Mouse (Mus musculus) forebrain, embryonic 10.5 days (tissue): ENCODE results near the gene Msh5. TPM values are rescaled to one million over a fixed set of nuclear protein-coding genes. Genes with fewer than 3 reads are reported as not detected.

Experiments used
- DNase-seq: peaks from one replicate; pipeline ENCODE4 v3.0.0-alpha.2; 2017; ENCODE audit warnings: low spot score; ENCODE audit errors: extremely low spot score
- H3K27ac ChIP-seq: fragments of 300-500 bp; sonication (generic); 2 replicates; pipeline ENCODE4 v1.5.1; 2016; ENCODE audit warnings: mild to moderate bottlenecking
- H3K27me3 ChIP-seq: fragments of 300-500 bp; sonication (generic); 2 replicates; pipeline ENCODE4 v1.6.1; 2016; ENCODE audit warnings: mild to moderate bottlenecking; ENCODE audit not compliant: poor library complexity, severe bottlenecking
- H3K36me3 ChIP-seq: fragments of 300-500 bp; sonication (generic); replicated peaks from 2 replicates; pipeline ENCODE4 v1.6.1; 2016; ENCODE audit warnings: mild to moderate bottlenecking, moderate library complexity
- H3K4me1 ChIP-seq: fragments of 300-500 bp; sonication (generic); 2 replicates; pipeline ENCODE4 v1.6.1; 2016
- H3K4me3 ChIP-seq: fragments of 300-500 bp; sonication (generic); 2 replicates; pipeline ENCODE4 v1.5.1; 2016; ENCODE audit warnings: mild to moderate bottlenecking, moderate library complexity
- H3K9me3 ChIP-seq: fragments of 300-500 bp; sonication (generic); 2 replicates; pipeline ENCODE4 v1.6.1; 2016; ENCODE audit warnings: mild to moderate bottlenecking, moderate library complexity
- WGBS: fragments of 180-500 bp; shearing (Covaris S2); methylation state at CpG from one replicate; pipeline ENCODE4 v1.1.7; 2016; 5-methylcytosine and 5-hydroxymethylcytosine counted together
- polyA plus RNA-seq: library from polyadenylated mRNA; unstranded; fragments of >200 nt; fragmentation: Nextera tagmentation; extraction: Ambion mirVana; gene quantifications from 2 replicates; pipeline ENCODE4 v1.2.1, GENCODE M21; 2016

Gene Msh5
- polyA plus RNA-seq, 1 experiment from 2014 or later, result 5.1 TPM

DNA sequence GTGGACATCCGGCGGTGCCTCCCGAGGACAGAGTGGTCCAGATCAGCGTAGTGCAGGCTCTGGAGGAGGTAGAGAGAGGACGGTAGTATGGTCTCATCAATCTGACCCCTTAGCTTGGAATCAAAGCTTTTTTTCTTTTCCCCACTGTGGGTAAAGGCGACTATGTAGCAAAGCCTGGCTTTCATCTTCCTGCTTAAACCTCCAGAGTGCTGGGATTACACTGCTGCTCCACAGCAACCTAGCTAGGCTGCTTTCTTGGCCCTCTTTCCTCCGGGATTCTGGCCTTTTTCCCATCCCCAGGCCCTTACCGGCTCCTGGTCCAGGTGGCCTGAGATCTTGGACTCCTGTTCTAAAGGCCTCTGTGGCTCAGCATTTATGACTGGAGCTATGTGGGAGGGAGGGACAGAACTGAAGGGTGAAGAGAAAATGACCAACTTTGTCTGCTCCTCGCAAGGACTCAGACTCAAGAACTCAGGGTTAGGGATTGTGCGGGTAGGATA, 17.9 kb upstream of the Msh5 start:
- no peak for DNase-seq
- Histone ChIP-seq H3K27me3 (peaks cover 82% of the 10 kb centered on the region), H3K27ac (peak overlapping the region; percentile 77), H3K4me3 (peak overlapping the region; percentile 50), H3K9me3 (no peaks in the 10 kb centered on the region), H3K36me3 (peaks cover 35% of the 10 kb centered on the region), H3K4me1 (peaks cover 47% of the 10 kb centered on the region)
- WGBS, result 28% methylated on average over 10 of the region's 10 CpGs

- peaks cover 35% of the 10 kb centered on the region for H3K36me3 ChIP-seq
- peaks cover 55% of the 10 kb centered on the region for H3K4me1 ChIP-seq
- H3K27ac ChIP-seq, result no peak overlapping the region
- peaks cover 72% of the 10 kb centered on the region for H3K27me3 ChIP-seq
- 92% methylated on average over 3 of the region's 3 CpGs for WGBS
- no peak for DNase-seq
- H3K4me3 ChIP-seq, result 0 out of 2 replicates have a peak overlapping the region, but pooled peaks have one; percentile 1
- no peaks in the 10 kb centered on the region for H3K9me3 ChIP-seq
These were observed 16.9 kb upstream of the Msh5 start for GRCm38 (mm10) chr17:35063466-35063865.

DNA sequence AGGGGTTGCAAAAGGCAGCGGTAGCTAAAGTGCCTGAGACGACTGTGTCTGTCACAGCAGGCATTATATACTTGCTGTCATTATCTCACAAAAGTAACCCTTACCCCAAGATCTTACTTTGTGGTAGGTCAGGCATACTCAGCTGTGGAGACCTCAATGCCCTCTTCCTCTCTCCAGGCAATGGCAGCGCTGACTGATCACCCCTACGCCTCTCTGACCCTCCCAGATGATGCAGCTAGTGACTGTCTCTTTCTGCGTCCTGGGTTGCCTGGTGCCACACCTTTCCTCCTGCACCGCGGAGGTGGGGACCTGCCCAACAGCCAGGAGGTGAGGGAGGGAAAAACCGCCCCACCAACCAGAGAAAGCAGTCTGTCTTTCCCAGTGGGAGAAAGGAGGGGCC, 14.8 kb upstream of the Msh5 start:
- peaks cover 51% of the 10 kb centered on the region for H3K27me3 ChIP-seq
- DNase-seq, result no peak
- WGBS, result 86% methylated on average over 8 of the region's 8 CpGs
- peaks cover 64% of the 10 kb centered on the region for H3K4me1 ChIP-seq
- no peaks in the 10 kb centered on the region for H3K9me3 ChIP-seq
- H3K27ac ChIP-seq, result no peak overlapping the region
- peaks cover 54% of the 10 kb centered on the region for H3K36me3 ChIP-seq
- peak overlapping the region; percentile 87; the same call in 1 of the 2 replicates for H3K4me3 ChIP-seq

GRCm38 (mm10) chr17:35060737-35061297, 14.3 kb upstream of the Msh5 start:
- Histone ChIP-seq H3K4me3 (peak overlapping the region; percentile 87), H3K27ac (peak overlapping the region; percentile 98; the same call in 1 of the 2 replicates), H3K36me3 (peaks cover 59% of the 10 kb centered on the region), H3K9me3 (no peaks in the 10 kb centered on the region), H3K4me1 (peaks cover 60% of the 10 kb centered on the region), H3K27me3 (peaks cover 46% of the 10 kb centered on the region)
- no peak for DNase-seq
- WGBS, result 62% methylated on average over 22 of the region's 22 CpGs

GRCm38 (mm10) chr17:35060071-35060470, 13.5 kb upstream of the Msh5 start:
- no peaks in the 10 kb centered on the region for H3K9me3 ChIP-seq
- peaks cover 66% of the 10 kb centered on the region for H3K36me3 ChIP-seq
- no peak for DNase-seq
- H3K27ac ChIP-seq, result peak overlapping the region; percentile 98
- H3K4me1 ChIP-seq, result peaks cover 53% of the 10 kb centered on the region
- WGBS, result 31% methylated on average over 14 of the region's 14 CpGs
- peaks cover 38% of the 10 kb centered on the region for H3K27me3 ChIP-seq
- peak overlapping the region; percentile 87 for H3K4me3 ChIP-seq

GRCm38 (mm10) chr17:35058911-35059892, 12.7 kb upstream of the Msh5 start, which contains the start of gene Ddah2:
Gene Ddah2, plus strand, starts transcription at chr17:35059035.
- WGBS, result under 1% methylated on average over 57 of the region's 57 CpGs
- peak within 1 kb of the TSS; percentile 87 for H3K4me3 ChIP-seq
- peak within 1 kb of the TSS; percentile 98 for H3K27ac ChIP-seq
- H3K9me3 ChIP-seq, result peaks cover 3% of the 10 kb centered on the region; the same call in 1 of the 2 replicates
- peaks cover 75% of the 10 kb centered on the region for H3K36me3 ChIP-seq
- DNase-seq, result peak; percentile 96
- peaks cover 44% of the 10 kb centered on the region for H3K4me1 ChIP-seq
- H3K27me3 ChIP-seq, result peaks cover 30% of the 10 kb centered on the region

- Histone ChIP-seq H3K27ac (peak overlapping the region; percentile 98), H3K9me3 (peaks cover 8% of the 10 kb centered on the region; the same call in 1 of the 2 replicates), H3K4me3 (peak overlapping the region; percentile 87), H3K4me1 (peaks cover 40% of the 10 kb centered on the region), H3K36me3 (peaks cover 81% of the 10 kb centered on the region), H3K27me3 (peaks cover 21% of the 10 kb centered on the region)
- no peak for DNase-seq
- WGBS, result 82% methylated on average over 9 of the region's 9 CpGs
These were observed 11.8 kb upstream of the Msh5 start for GRCm38 (mm10) chr17:35058316-35058715.

DNA sequence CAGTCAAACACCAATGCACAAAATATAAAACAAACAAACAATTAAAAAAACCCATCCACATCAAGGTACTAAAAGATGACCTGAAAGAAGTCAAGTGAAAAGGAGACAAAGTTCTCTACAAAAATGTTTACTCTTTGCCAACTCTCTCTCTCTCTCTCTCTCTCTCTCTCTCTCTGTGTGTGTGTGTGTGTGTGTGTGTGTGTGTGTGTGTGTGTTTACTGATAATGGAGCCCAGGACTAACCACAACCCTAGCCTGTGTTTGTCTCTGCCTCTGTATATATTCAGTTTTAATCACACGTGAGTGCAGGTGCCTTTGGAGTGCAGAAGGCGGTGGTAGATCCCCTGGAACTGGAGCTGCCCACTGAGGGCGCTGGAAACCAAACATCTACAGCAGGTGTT, 10.5 kb upstream of the Msh5 start:
- Histone ChIP-seq H3K36me3 (peaks cover 82% of the 10 kb centered on the region), H3K4me1 (peaks cover 50% of the 10 kb centered on the region), H3K9me3 (peaks cover 8% of the 10 kb centered on the region; the same call in 1 of the 2 replicates), H3K27me3 (peaks cover 10% of the 10 kb centered on the region; the same call in 1 of the 2 replicates), H3K27ac (no peak overlapping the region), H3K4me3 (no peak overlapping the region; the same call in 1 of the 2 replicates)
- DNase-seq, result no peak
- WGBS, result 80% methylated on average over 3 of the region's 3 CpGs

- Histone ChIP-seq H3K4me1 (peaks cover 53% of the 10 kb centered on the region), H3K27ac (no peak overlapping the region), H3K9me3 (peaks cover 8% of the 10 kb centered on the region; the same call in 1 of the 2 replicates), H3K4me3 (no peak overlapping the region), H3K36me3 (peaks cover 71% of the 10 kb centered on the region), H3K27me3 (peaks cover 6% of the 10 kb centered on the region; the same call in 1 of the 2 replicates)
- 93% methylated on average over 7 of the region's 7 CpGs for WGBS
- DNase-seq, result no peak
These were observed 9.3 kb upstream of the Msh5 start for GRCm38 (mm10) chr17:35055691-35056495.

DNA sequence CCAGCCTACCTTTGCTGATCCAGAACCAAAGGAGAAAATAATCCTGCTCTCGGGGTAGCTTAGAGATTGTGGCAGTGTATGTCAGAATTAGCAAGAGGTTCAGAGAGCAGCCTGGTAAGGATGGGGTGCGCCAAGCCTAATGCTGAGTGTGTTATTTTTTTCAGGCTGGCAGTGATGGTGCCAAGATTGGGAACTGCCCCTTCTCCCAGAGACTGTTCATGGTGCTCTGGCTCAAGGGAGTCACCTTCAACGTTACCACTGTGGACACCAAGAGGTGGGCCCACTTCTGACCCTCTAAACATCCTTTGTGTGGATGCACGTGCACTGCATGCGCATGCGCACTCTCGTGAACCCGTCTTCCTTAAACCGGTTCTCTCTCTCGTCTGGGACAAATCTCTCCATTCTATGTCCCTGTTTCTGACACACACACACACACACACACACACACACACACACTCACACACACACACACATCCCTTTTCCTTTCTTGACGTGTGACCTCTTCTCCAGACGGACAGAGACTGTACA, 5.8 kb upstream of the Msh5 start:
- Histone ChIP-seq H3K4me1 (peaks cover 57% of the 10 kb centered on the region), H3K27ac (peak overlapping the region; percentile 98), H3K4me3 (peak overlapping the region; percentile 72), H3K9me3 (peaks cover 8% of the 10 kb centered on the region; the same call in 1 of the 2 replicates), H3K36me3 (peaks cover 52% of the 10 kb centered on the region), H3K27me3 (no peaks in the 10 kb centered on the region)
- DNase-seq, result no peak
- WGBS, result 85% methylated on average over 12 of the region's 12 CpGs

- Histone ChIP-seq H3K27ac (peak overlapping the region; percentile 98), H3K36me3 (peaks cover 44% of the 10 kb centered on the region), H3K9me3 (peaks cover 8% of the 10 kb centered on the region; the same call in 1 of the 2 replicates), H3K4me3 (peak overlapping the region; percentile 72), H3K4me1 (peaks cover 66% of the 10 kb centered on the region), H3K27me3 (no peaks in the 10 kb centered on the region)
- 1% methylated on average over 20 of the region's 21 CpGs for WGBS
- peak; percentile 68 for DNase-seq
These were observed 4.9 kb upstream of the Msh5 start for GRCm38 (mm10) chr17:35051156-35052086.
